Mouse (Mus musculus) ES-E14 (cell line): ENCODE measurements at regions not wholly inside any gene's neighbourhood (a gene's known extent, or its start where the extent isn't known, plus 50 kb on each side); places are given as distances from the start of the nearest gene placed in this dataset.

Source experiments
- DNase-seq: peaks from one replicate; pipeline ENCODE4 v3.0.0-alpha.2; 2013; ENCODE audit warnings: low read depth, low spot score
- H3K27ac ChIP-seq: 2 replicates; pipeline ENCODE4 v1.5.1; 2012; ENCODE audit warnings: low read depth, mild to moderate bottlenecking, low read length, moderate library complexity, mixed read lengths; ENCODE audit not compliant: poor library complexity, insufficient read depth, severe bottlenecking
- H3K36me3 ChIP-seq: 2 replicates; pipeline ENCODE4 v1.6.1; 2012; ENCODE audit warnings: mild to moderate bottlenecking, low read length, moderate library complexity, mixed read lengths; ENCODE audit not compliant: control insufficient read depth, poor library complexity, insufficient read depth, severe bottlenecking
- H3K4me1 ChIP-seq, 2 experiments: fragments of 150-350 bp in 1 of 2; sonication (generic) in 1 of 2; 2 replicates each; pipeline ENCODE4 v1.6.1; 2012; ENCODE audit warnings: low read length in 2 of 2, mild to moderate bottlenecking in 1 of 2, mixed read lengths in 1 of 2; ENCODE audit not compliant: control insufficient read depth in 2 of 2, insufficient read depth in 2 of 2, poor library complexity in 1 of 2
- H3K4me3 ChIP-seq, 2 experiments: fragments of 150-350 bp in 1 of 2; sonication (generic) in 1 of 2; 2 replicates each; pipeline ENCODE4 v1.5.1; 2012; ENCODE audit warnings: low read length in 2 of 2, low read depth in 1 of 2, mild to moderate bottlenecking in 1 of 2, mixed read lengths in 1 of 2; ENCODE audit not compliant: insufficient read depth in 1 of 2, poor library complexity in 1 of 2, severe bottlenecking in 1 of 2
- H3K9ac ChIP-seq: 2 replicates; pipeline ENCODE4 v1.6.1; 2012; ENCODE audit warnings: low read depth, mild to moderate bottlenecking, low read length, mixed read lengths; ENCODE audit not compliant: poor library complexity, insufficient read depth, severe bottlenecking
- H3K9me3 ChIP-seq: fragments of 150-350 bp; sonication (generic); 2 replicates; pipeline ENCODE4 v1.6.1; 2012; ENCODE audit warnings: low read depth, mild to moderate bottlenecking, low read length; ENCODE audit not compliant: control insufficient read depth, insufficient read depth
- CHD2 ChIP-seq: IDR thresholded peaks from 2 replicates; pipeline ENCODE4 v1.6.1; 2014; ENCODE audit warnings: mild to moderate bottlenecking, low read depth, low read length, inconsistent platforms
- HCFC1 ChIP-seq: IDR thresholded peaks from 2 replicates; pipeline ENCODE4 v1.6.1; 2012; ENCODE audit warnings: low read length, inconsistent platforms, borderline replicate concordance; ENCODE audit not compliant: insufficient read depth
- MAFK ChIP-seq: IDR thresholded peaks from 2 replicates; pipeline ENCODE4 v1.6.1; 2014; ENCODE audit warnings: mild to moderate bottlenecking, low read depth, low read length, inconsistent platforms; ENCODE audit not compliant: insufficient read depth
- ZC3H11A ChIP-seq: IDR thresholded peaks from 2 replicates; pipeline ENCODE4 v1.6.1; 2012; ENCODE audit warnings: low read depth, mild to moderate bottlenecking, inconsistent platforms, low read length, borderline replicate concordance
- ZNF384 ChIP-seq: IDR thresholded peaks from 2 replicates; pipeline ENCODE4 v1.6.1; 2012; ENCODE audit warnings: low read depth, low read length, inconsistent platforms
- in situ Hi-C, 2 experiments: fragments of 600-800 bp; cut with MboI; formaldehyde crosslinking; loops; one replicate each; pipeline ENCODE4 v1.15.1; 2025; ENCODE audit warnings: low sequenced_read_pairs in 2 of 2, inconsistent platforms in 1 of 2; ENCODE audit not compliant: unreplicated experiment in 2 of 2

DNA sequence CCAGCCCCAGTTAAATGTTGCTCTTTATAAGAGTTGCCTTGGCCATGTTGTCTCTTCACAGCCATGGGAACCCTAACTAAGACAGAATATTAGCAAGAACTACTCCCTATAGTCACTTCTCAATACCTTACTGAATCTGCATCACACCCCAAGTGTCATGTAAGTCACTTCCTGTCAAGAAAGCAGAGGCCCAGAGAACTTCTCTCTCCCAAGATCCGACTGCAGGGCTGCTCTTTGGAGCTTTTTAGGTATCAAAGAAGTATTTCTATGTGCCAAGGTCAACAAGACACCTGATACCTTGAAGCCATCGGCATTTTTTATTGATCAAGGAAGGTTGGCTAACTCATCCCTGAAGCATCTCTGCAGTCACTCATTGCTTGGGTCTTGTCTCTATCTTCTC lies 72.0 kb upstream of the Rap1b start:
- H3K9me3 ChIP-seq = no peaks in the 10 kb centered on the region
- in situ Hi-C loops = no loop called here
- no peak overlapping the region for H3K27ac ChIP-seq
- no peaks in the 10 kb centered on the region for H3K36me3 ChIP-seq
- no peak overlapping the region for H3K9ac ChIP-seq
- H3K4me1 ChIP-seq = peaks cover 0 to 11% of the 10 kb centered on the region in 2 experiments; a peak in 1 of 4 replicates
- TF ChIP-seq ZC3H11A = no peak
- TF ChIP-seq MAFK = no peak
- no peak for DNase-seq
- no peak overlapping the region for H3K4me3 ChIP-seq

DNA sequence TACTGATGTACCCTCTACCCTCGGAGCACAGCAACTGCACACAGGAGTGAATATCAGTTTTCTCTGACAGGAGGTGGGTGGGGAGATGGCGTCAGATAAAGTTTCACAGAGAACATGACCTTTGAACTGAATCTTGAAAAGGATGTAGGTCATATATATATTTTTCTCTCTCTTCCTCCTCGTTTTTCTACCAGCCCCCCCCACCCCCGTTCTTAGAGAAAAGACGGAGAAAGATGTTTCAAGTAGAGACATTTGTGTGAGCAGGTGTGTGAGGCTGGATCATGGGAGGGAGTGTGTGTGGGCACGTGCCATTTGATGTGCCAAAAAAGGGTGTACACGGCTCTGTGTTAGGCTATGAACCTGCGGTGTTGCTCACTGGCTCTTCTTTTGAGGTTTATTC lies 72.8 kb upstream of the Rap1b start:
- TF ChIP-seq HCFC1 = no peak
- TF ChIP-seq CHD2 = no peak
- no peak for TF ChIP-seq ZC3H11A
- TF ChIP-seq MAFK = no peak
- TF ChIP-seq ZNF384 = no peak
- H3K4me1 ChIP-seq = peaks cover 0 to 11% of the 10 kb centered on the region in 2 experiments; a peak in 1 of 4 replicates
- no peak overlapping the region for H3K9ac ChIP-seq
- H3K9me3 ChIP-seq = no peaks in the 10 kb centered on the region
- H3K36me3 ChIP-seq = no peaks in the 10 kb centered on the region
- no peak overlapping the region for H3K27ac ChIP-seq
- in situ Hi-C loops = no loop called here
- no peak overlapping the region for H3K4me3 ChIP-seq
- no peak for DNase-seq

DNA sequence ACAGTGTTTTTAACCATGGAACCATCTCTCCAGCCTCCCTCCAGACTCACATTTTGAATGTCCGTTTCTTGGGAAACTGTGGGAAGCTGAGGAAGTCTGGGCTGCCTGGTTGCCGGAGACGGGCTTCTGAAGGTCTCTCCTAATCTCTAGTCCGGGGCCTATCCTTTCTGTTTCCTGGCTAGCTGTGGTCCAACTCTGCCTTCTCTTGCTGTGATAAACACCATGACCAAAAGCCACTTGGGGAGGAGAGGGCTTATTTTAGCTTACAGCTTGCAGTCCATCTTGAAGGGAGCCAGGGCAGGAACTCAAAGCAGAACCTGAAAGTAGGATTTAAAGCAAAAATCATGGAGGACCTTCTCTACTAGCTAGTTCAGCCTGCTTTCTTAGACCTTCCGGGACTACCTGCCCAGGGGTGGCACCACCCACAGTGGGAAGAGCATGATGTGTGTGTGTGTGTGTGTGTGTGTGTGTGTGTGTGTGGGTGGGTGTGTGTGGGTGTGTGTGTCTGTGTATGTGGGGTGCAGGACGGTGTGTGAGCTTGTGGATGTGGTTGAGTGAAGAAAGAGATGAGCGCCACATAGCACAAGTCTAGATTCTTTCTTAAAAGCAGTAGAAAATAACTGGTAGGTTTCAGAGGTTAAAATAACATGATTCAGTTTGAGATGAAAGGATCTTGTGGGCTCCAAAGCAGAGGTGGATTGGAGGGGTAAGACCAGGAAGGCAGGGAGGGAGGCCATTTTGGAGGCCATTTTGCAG lies 73.5 kb upstream of the Rap1b start:
- H3K4me1 ChIP-seq = peaks cover 0 to 9% of the 10 kb centered on the region in 2 experiments; a peak in 1 of 4 replicates
- no peak for TF ChIP-seq ZC3H11A
- no peak overlapping the region for H3K27ac ChIP-seq
- no peak for DNase-seq
- in situ Hi-C loops = no loop called here
- no peaks in the 10 kb centered on the region for H3K9me3 ChIP-seq
- H3K9ac ChIP-seq = no peak overlapping the region
- no peak overlapping the region for H3K4me3 ChIP-seq
- H3K36me3 ChIP-seq = no peaks in the 10 kb centered on the region

DNA sequence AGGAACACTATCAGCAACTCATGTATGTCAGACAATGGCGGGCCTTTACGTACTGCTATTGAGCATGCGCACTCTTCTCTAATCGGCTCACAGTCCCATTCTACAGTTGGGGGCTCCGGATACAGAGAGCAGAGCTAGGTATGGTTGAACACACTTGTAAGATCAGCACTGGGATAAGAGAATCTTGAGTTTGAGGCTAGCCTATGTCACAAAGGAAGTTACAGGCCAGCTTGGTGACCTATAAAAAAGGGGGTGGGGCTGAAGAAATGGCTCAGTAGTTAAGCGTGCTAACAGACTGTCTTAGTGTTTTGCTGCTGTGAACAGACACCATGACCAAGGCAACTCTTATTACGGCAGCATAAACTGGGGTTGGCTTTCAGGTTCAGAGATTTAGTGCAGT lies 79.4 kb upstream of the Rap1b start:
- DNase-seq = no peak
- Histone ChIP-seq H3K4me3 (no peak overlapping the region), H3K9ac (no peak overlapping the region), H3K4me1 (peaks cover 0 to 11% of the 10 kb centered on the region in 2 experiments; a peak in 2 of 4 replicates), H3K36me3 (no peaks in the 10 kb centered on the region), H3K27ac (no peak overlapping the region), H3K9me3 (no peaks in the 10 kb centered on the region)
- TF ChIP-seq CHD2 (no peak), ZC3H11A (no peak), HCFC1 (no peak), ZNF384 (no peak)
- in situ Hi-C loops = no loop called here
